Mouse (Mus musculus): ENCODE data around the gene Gcn1l1. TPM values are rescaled to one million over a fixed set of nuclear protein-coding genes. Genes with fewer than 3 reads are reported as not detected.

Gene Gcn1l1
- polyA plus RNA-seq, 1 experiment = 3.0 TPM

DNA sequence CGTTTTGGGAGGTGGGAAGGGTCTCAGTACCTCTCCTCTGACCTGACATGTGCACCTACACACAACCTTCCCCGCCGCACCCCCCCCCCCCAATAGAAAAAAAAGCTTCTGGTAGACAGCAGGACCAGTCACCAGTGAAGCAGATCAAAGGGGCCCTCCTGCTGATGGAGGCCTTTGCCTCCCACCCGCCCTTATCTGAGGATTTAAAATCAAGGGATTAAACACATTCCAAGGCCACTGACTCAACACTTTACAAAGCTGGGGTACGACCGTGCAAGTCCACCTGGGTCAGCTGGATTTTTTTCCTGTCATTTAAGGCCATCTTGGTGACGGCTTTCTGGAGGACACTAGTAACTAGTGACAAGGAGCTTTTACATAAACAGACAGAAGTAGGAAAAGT, 102.8 kb downstream of the Gcn1l1 start:
- TF ChIP-seq GATA1 (IDR thresholded peaks at IDR 0.05; ENCODE audit: low read length) = no peak
- TF ChIP-seq TAL1 (IDR thresholded peaks at IDR 0.05; ENCODE audit: low read length) = no peak
- Histone ChIP-seq H3K36me3 (ENCODE audit: control insufficient read depth) (no peaks in the 10 kb centered on the region), H3K9me3 (ENCODE audit: control insufficient read depth, low read length) (peaks cover 9% of the 10 kb centered on the region), H3K27me3 (ENCODE audit: control insufficient read depth) (peaks cover 2% of the 10 kb centered on the region; the same call in 1 of the 2 replicates), H3K4me3 (replicated peaks) (no peak overlapping the region), H3K4me1 (ENCODE audit: control insufficient read depth) (no peaks in the 10 kb centered on the region)

DNA sequence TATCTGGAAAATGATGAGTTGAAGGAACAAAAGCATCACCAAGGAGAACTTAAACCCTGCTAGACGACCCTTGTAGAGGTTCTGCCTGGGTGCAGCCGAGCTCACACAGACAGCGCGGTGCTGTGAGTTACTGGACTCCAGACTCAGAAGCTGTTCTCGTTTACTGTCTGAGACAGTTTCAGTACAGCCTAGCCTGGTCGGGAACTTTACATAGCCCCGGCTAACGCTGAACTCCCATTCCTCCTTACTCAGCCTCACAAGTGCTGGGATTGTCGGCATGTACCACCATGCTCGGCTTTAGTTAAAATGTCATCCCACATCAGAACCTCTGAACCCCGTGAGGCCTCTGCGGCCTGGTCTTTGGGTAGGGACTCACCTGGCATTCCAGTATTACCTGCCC, 103.9 kb downstream of the Gcn1l1 start:
- Histone ChIP-seq H3K27me3 (ENCODE audit: control insufficient read depth) (no peaks in the 10 kb centered on the region; the same call in 1 of the 2 replicates), H3K4me3 (replicated peaks) (no peak overlapping the region), H3K36me3 (ENCODE audit: control insufficient read depth) (no peaks in the 10 kb centered on the region), H3K4me1 (ENCODE audit: control insufficient read depth) (no peaks in the 10 kb centered on the region), H3K9me3 (ENCODE audit: control insufficient read depth, low read length) (peaks cover 9% of the 10 kb centered on the region)
- TF ChIP-seq TAL1 (IDR thresholded peaks at IDR 0.05; ENCODE audit: low read length) (no peak), GATA1 (IDR thresholded peaks at IDR 0.05; ENCODE audit: low read length) (no peak)

DNA sequence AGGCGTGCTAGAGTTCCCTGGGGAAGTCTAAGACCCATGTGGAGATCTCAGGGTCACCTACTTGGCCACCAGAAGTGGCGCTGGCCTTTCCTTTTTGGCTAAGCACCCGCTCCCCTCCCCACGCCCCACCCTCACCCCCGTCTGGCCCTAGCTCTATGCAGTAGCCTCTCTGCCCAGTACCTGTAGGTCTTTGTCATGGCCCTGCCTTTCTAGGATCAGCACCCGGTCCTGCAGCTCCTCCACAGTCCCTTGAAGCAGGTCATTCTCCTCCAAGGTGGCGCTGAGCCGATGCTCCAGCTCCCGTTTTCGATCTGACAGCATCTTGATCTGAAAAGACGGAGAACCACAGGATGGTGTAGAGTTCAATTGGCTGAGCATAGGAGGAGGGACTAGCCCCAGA, 104.9 kb downstream of the Gcn1l1 start:
- no peaks in the 10 kb centered on the region for H3K36me3 ChIP-seq (ENCODE audit: control insufficient read depth)
- TF ChIP-seq TAL1 (IDR thresholded peaks at IDR 0.05; ENCODE audit: low read length) (no peak), GATA1 (IDR thresholded peaks at IDR 0.05; ENCODE audit: low read length) (no peak)
- H3K4me1 ChIP-seq (ENCODE audit: control insufficient read depth) = no peaks in the 10 kb centered on the region
- no peak overlapping the region for H3K4me3 ChIP-seq (replicated peaks)
- peaks cover 7% of the 10 kb centered on the region for H3K9me3 ChIP-seq (ENCODE audit: control insufficient read depth, low read length)
- H3K27me3 ChIP-seq (ENCODE audit: control insufficient read depth) = no peaks in the 10 kb centered on the region; the same call in 1 of the 2 replicates

- TF ChIP-seq TAL1 (IDR thresholded peaks at IDR 0.05; ENCODE audit: low read length) (no peak), GATA1 (IDR thresholded peaks at IDR 0.05; ENCODE audit: low read length) (no peak)
- peaks cover 3% of the 10 kb centered on the region for H3K9me3 ChIP-seq (ENCODE audit: control insufficient read depth, low read length)
- H3K27me3 ChIP-seq (ENCODE audit: control insufficient read depth) = no peaks in the 10 kb centered on the region
- H3K4me3 ChIP-seq (replicated peaks) = no peak overlapping the region
- H3K36me3 ChIP-seq (ENCODE audit: control insufficient read depth) = no peaks in the 10 kb centered on the region
- H3K4me1 ChIP-seq (ENCODE audit: control insufficient read depth) = no peaks in the 10 kb centered on the region
Measured at GRCm38 (mm10) chr5:115670406-115670805, 105.4 kb downstream of the Gcn1l1 start.

- Histone ChIP-seq H3K9me3 (ENCODE audit: control insufficient read depth, low read length) (no peaks in the 10 kb centered on the region), H3K4me1 (ENCODE audit: control insufficient read depth) (no peaks in the 10 kb centered on the region), H3K27me3 (ENCODE audit: control insufficient read depth) (no peaks in the 10 kb centered on the region), H3K36me3 (ENCODE audit: control insufficient read depth) (no peaks in the 10 kb centered on the region), H3K4me3 (replicated peaks) (no peak overlapping the region)
- TF ChIP-seq TAL1 (IDR thresholded peaks at IDR 0.05; ENCODE audit: low read length) = no peak
- no peak for TF ChIP-seq GATA1 (IDR thresholded peaks at IDR 0.05; ENCODE audit: low read length)
Measured at GRCm38 (mm10) chr5:115671846-115672245, 106.8 kb downstream of the Gcn1l1 start.

Other genes with a start within 250 kb of the Gcn1l1 start
- 5.3 and 5.5 TPM in 2 replicates for gene Srsf9, start 238.1 kb upstream of the Gcn1l1 start, polyA plus RNA-seq (2012)
- gene Gatc, start 224.1 kb upstream of the Gcn1l1 start, polyA plus RNA-seq (2012) = 1.4 and 1.7 TPM in 2 replicates
- gene Triap1, start 224.0 kb upstream of the Gcn1l1 start, polyA plus RNA-seq (2012) = 0.33 and 0.72 TPM in 2 replicates
- gene Cox6a1, start 216.3 kb upstream of the Gcn1l1 start, polyA plus RNA-seq (2012) = 742 and 772 TPM in 2 replicates
- 0.14 TPM in 1 of 2 replicates, not detected in the other for gene Msi1, start 135.7 kb upstream of the Gcn1l1 start, polyA plus RNA-seq (2012)
- gene Pla2g1b, start 99.0 kb upstream of the Gcn1l1 start, polyA plus RNA-seq (2012) = not detected in 2 replicates
- 0.23 and 0.45 TPM in 2 replicates for gene Sirt4, start 80.5 kb upstream of the Gcn1l1 start, polyA plus RNA-seq (2012)
- gene Pxn, start 58.6 kb upstream of the Gcn1l1 start, polyA plus RNA-seq (2012) = 1.6 and 2.0 TPM in 2 replicates
- gene Rplp0, start 5.8 kb upstream of the Gcn1l1 start, polyA plus RNA-seq (2012) = 550 and 832 TPM in 2 replicates
- gene Rab35, start 66.7 kb downstream of the Gcn1l1 start, polyA plus RNA-seq (2012) = 7.6 and 8.7 TPM in 2 replicates
- 0.03 and 0.09 TPM in 2 replicates for gene Bicdl1, start 166.4 kb downstream of the Gcn1l1 start, polyA plus RNA-seq (2012)

All from erythroblast, embryonic 14.5 days (primary cell).